Mouse (Mus musculus) kidney, adult 2 months (tissue): ENCODE measurements around the gene Ubap2l.

Source experiments
- CTCF ChIP-seq: fragments of 200-500 bp; conservative IDR thresholded peaks from 2 replicates; pipeline ENCODE4 v1.5.1; 2011; ENCODE audit warnings: low read depth, mild to moderate bottlenecking, control low read depth, low read length, moderate library complexity, mixed read lengths; ENCODE audit not compliant: insufficient read depth, insufficient read length
- POLR2A ChIP-seq: fragments of 200-500 bp; IDR thresholded peaks from one replicate; pipeline ENCODE4 v1.6.1; 2011; ENCODE audit warnings: low read depth, low read length, control low read depth

- TF ChIP-seq CTCF, result no peak
- no peak for TF ChIP-seq POLR2A
Observed at GRCm38 (mm10) chr3:89957880-89958279, 94.5 kb downstream of the Ubap2l start.
